Mouse (Mus musculus): ENCODE results near the gene Mrgprb8.
"Not testable (repeated sequence)": the region's sequence is repeated elsewhere in the genome, so short reads cannot be mapped to it uniquely, and the experiment has no call there.

The Mrgprb8 gene

DNA sequence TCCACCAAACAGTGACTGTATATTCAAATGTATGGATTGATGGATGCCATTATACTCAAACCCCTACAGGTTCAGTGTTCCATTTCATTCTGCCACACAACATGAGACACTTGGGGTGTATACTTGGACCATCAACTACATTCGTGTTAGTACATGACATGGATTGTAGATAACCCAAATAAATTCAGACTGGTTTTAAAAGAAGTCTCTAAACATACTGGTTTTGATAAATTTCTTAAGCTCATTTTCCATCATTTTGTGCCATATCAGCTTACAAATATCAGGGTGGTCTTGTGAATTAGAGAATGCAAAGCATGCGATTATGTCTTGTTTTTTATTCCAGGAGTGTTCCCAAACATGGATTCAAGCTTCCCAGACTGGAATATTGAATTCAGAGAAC, at the start of gene Mrgprb8:
Gene Mrgprb8, plus strand, starts transcription at position 301 of the 400 bp plus-strand sequence.
- no peak for DNase-seq (ENCODE audit: low read depth, low spot score)

DNA sequence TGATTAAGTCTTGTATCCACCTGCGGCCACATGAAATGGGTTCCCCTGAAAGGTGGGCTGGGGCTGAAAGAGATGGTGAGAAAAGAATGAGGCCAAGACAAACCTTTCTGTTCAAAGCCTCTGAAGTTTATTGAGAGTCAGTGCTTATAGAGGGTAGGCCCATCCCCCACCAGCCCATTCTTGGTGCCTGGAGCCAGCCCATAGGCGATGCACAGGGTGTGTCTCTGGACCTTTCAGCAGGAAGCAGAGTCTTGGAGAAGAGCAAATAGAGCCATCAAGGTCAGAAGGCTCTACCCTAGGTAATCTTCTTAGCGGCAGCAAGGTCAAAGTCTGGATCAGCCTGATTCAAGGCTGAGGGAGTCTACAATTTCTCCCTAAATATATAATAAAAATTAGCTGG, 47.6 kb downstream of the Mrgprb8 start:
- DNase-seq (ENCODE audit: low read depth, low spot score), result not testable (repeated sequence)

GRCm38 (mm10) chr7:48436581-48436980, 48.3 kb downstream of the Mrgprb8 start:
- no peak for DNase-seq (ENCODE audit: low read depth, low spot score)
